Mouse (Mus musculus) MEL (cell line): ENCODE measurements around the gene Ckap4.

Experiments used
- CTCF ChIP-seq, 3 experiments: IDR thresholded peaks in 2 of 3; conservative IDR thresholded peaks in 1 of 3; 2 replicates each; pipeline ENCODE4 v1.5.1; 2011 to 2012; ENCODE audit warnings: low read length in 3 of 3, low read depth in 2 of 3, mild to moderate bottlenecking in 2 of 3, improper control_type of control experiment in 1 of 3, inconsistent platforms in 1 of 3, mixed read lengths in 1 of 3, moderate library complexity in 1 of 3; ENCODE audit not compliant: control insufficient read depth in 1 of 3, insufficient read depth in 1 of 3, poor library complexity in 1 of 3, severe bottlenecking in 1 of 3
- GATA1 ChIP-seq: IDR thresholded peaks from 2 replicates; pipeline ENCODE4 v1.6.1; 2011; ENCODE audit warnings: low read depth, low read length, improper control_type of control experiment
- POLR2A ChIP-seq, 2 experiments: IDR thresholded peaks; 2 replicates each; pipeline ENCODE4 v1.6.1; 2011 to 2012; ENCODE audit warnings: low read length in 2 of 2, mild to moderate bottlenecking in 2 of 2, control low read depth in 1 of 2, improper control_type of control experiment in 1 of 2, low read depth in 1 of 2, moderate library complexity in 1 of 2; ENCODE audit not compliant: control insufficient read depth in 1 of 2, insufficient read depth in 1 of 2, poor library complexity in 1 of 2

- TF ChIP-seq CTCF (IDR thresholded peaks at IDR 0.05 in 2 of 3, conservative IDR thresholded peaks at IDR 0.05 in 1 of 3; ENCODE audit: control insufficient read depth in 1 of 3, insufficient read depth in 1 of 3, low read depth in 2 of 3, low read length in 3 of 3, poor library complexity in 1 of 3, severe bottlenecking in 1 of 3) (no peak), POLR2A (IDR thresholded peaks at IDR 0.05; ENCODE audit: control insufficient read depth in 1 of 2, insufficient read depth in 1 of 2, low read depth in 1 of 2, low read length in 2 of 2, poor library complexity in 1 of 2) (no peak), GATA1 (no peak)
Measured at GRCm38 (mm10) chr10:84496805-84497204, 37.1 kb downstream of the Ckap4 start.
